Mouse (Mus musculus) spleen, postnatal 36 days (tissue): ENCODE data around the gene Enthd1.
"Not testable (repeated sequence)": the region's sequence is repeated elsewhere in the genome, so short reads cannot be mapped to it uniquely, and the experiment has no call there.

ENCODE experiments used
- DNase-seq, 2 experiments: peaks; one replicate each; pipeline ENCODE4 v3.0.0; 2022; ENCODE audit warnings: low spot score in 2 of 2, mixed read lengths in 1 of 2

The Enthd1 gene

GRCm38 (mm10) chr15:80565106-80565665 lies at the start of gene Enthd1:
Enthd1 (minus strand) TSS chr15:80565156.
- no peak for DNase-seq

DNA sequence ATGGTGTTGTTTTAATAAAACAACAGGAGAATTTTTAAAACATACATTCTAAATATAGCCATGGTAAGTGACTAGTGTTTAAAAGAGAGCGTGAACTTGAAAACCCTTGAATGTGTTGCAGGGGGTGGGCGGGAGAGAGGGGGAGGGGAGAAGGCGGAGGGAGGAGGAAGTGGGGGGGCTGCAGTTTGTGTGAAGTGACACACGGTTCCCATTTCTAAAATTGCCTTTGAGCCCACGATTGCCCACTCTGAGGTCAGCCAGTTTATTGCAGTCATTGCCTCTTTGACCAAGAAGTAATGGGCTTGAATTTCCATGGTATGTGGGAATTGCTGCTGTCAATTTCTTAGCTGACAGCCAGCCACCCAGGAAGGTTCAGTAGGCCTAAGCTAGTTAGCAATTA lies 48.9 kb upstream of the Enthd1 start:
- DNase-seq, result peak in 1 of 2 experiments; percentile 29

GRCm38 (mm10) chr15:80611478-80611877 lies 46.5 kb upstream of the Enthd1 start:
- DNase-seq, result peak; percentile 67 to 68

DNA sequence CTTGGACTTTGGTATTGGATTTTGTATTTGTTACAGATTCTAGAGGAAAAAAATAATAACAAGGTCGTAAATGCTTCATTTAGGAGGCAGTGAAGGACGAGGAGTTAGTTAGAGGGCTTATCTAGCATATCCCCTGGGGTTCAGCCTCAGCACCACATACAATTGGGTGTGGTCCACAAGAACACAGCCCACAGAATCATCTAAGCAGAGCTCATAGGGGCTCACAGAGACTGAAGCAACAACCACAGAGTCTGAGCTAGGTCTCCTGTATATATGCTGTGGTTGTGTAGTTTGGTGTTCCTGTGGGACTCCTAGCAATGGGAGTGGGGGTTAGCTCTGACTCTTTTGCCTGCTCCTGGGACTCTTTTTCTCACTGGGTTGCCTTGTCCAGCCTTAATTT lies 45.4 kb upstream of the Enthd1 start:
- peak; percentile 61 to 65 for DNase-seq

DNA sequence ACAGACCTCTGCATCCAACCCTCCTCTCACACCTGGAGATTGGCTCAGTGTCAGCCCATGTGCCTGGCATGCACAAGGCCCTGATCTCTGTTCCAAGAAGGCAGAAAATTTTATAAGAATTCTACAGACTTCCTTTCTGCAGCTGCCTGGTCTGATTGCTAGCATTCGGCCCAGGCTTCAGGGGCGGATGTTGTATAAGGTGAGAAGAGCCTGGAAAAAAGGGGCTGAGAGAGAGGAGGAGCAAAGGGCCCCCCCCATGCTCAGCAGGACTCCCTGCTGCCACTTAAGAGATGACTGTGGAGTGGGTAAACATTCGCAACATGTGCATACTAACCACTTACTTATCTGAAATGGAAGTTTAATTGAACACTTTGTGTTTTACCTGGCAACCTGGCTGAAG lies 43.0 kb upstream of the Enthd1 start:
- DNase-seq, result no peak

GRCm38 (mm10) chr15:80604026-80604425 lies 39.1 kb upstream of the Enthd1 start:
- no peak for DNase-seq

DNA sequence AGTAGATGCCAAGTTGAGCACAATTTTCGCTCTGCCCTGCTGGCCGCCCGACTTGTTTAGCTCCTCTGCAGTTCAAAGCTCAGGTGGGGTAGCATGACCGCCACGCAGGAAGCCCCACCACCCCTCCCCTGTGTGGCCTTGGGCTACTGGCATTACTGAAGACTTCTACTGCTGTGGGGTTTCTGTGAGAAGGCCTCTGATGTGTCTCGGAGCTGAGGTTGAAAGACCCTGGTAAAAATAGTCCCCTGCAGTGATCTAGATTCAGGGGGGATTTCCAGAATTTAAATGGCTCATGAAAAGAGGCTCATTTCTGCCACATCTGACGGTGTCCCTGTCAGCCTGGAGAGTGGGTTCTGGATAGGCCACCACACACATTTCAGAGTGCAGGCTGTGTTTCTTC lies 37.5 kb upstream of the Enthd1 start:
- peak; percentile 77 to 78 for DNase-seq

DNA sequence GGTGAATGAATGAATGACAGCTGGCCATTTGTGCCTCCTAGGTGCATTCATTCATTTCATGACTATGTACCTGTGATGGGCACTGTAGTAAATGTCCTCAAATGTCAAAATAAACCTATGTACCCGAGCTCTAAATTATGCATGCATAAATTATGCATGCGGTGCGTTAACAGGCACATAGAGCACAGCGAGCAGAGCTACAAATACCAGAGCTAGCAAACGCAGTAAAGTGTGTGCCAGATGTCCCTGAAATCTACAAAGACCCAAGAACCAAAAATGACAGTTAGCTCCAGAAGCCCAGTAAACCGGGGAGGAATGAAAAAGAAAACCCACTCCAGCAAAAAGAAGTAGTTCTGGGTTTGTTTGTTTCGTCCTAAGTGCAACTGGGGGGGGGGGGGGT lies 36.5 kb upstream of the Enthd1 start:
- no peak for DNase-seq

- DNase-seq, result no peak
Observed at GRCm38 (mm10) chr15:80599843-80600242, 34.9 kb upstream of the Enthd1 start.

DNA sequence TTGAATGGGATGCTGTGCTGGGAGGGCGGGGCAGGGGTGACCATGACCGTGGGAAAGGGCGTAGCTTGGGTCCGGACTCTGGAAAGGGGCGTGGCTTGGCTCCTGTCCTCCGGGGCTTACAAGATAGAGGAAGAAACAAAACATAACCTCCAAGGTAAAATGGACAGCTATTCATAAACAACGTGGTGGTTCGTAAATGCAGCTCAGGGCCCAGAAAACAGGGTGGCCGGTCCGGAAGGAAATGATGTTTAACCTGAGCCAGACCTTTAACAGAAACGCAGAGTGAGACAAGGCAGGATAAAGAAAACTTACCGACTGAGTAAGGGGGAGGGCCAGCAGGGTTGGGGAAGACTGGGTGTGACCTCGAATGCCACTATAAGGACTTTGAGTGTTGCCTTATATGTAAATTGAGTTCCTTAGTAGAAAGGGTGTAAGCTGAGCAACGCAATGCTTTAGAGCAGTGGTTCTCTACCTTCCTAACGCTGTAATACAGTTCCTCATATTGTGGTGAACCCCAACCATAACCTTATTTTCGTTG lies 34.3 kb upstream of the Enthd1 start:
- DNase-seq, result peak; percentile 66 to 80

- DNase-seq, result no peak
Observed at GRCm38 (mm10) chr15:80598750-80599149, 33.8 kb upstream of the Enthd1 start.

DNA sequence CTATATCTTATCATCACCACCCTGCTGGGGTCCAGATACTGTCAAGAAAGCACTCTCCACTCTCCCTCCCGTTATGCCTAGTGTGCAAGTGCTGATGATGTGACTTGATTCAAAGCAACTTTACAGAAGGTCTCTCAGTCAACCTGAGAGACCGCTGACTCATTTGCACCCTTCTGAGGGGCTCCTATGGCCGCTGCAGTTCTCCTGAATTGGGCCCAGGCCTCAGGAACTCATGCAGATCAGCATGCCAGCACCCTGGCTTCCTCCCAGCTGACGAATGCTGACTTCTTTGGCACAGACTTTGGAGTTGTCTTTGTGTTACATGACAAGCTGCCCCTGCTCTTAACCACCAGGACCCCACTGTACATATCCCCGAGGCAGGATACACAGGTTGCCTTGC lies 28.9 kb upstream of the Enthd1 start:
- no peak for DNase-seq

DNA sequence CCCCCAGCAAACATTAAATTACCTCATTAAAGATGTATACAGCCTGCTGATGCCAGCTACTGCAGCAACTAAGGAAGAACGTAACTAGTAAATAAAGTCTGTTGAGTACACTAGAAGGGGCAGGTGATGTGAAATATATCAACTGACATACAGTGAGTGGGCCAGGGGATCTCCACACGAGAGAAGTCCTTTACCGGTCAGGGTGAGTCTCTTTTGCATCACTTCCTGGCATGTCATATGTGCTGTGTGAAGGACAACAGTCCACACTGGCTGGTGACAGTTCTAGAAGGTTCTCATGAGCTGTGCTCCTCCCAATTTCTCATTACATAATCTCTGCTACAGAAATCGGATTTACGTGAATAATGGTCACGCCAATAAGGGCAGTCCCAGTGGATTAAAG lies 27.8 kb upstream of the Enthd1 start:
- no peak for DNase-seq

GRCm38 (mm10) chr15:80590641-80591040 lies 25.7 kb upstream of the Enthd1 start:
- no peak for DNase-seq

- no peak for DNase-seq
Observed at GRCm38 (mm10) chr15:80586296-80586695, 21.3 kb upstream of the Enthd1 start.

GRCm38 (mm10) chr15:80582581-80583495 lies 17.9 kb upstream of the Enthd1 start:
- no peak for DNase-seq

GRCm38 (mm10) chr15:80580585-80580984 lies 15.6 kb upstream of the Enthd1 start:
- not testable (repeated sequence) for DNase-seq

DNA sequence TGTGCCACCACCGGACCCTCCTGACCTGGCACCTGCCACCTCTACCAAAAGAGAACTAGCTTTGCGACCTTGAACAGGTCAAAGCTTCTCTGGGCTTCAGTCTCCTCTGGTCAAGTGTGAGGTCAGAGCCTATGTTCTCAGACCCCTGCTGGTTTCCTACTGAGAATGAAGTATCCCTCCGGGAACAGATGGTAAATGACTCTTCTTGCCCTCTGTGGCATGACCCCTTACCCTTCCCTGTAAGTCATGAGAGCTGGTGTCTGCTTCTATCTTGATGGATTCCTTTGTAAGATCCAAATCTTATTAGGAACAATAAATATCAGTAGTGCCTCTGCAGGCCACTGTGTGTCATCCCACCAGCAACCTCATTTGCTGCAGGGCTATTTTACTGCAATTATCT lies 14.2 kb upstream of the Enthd1 start:
- DNase-seq, result no peak

DNA sequence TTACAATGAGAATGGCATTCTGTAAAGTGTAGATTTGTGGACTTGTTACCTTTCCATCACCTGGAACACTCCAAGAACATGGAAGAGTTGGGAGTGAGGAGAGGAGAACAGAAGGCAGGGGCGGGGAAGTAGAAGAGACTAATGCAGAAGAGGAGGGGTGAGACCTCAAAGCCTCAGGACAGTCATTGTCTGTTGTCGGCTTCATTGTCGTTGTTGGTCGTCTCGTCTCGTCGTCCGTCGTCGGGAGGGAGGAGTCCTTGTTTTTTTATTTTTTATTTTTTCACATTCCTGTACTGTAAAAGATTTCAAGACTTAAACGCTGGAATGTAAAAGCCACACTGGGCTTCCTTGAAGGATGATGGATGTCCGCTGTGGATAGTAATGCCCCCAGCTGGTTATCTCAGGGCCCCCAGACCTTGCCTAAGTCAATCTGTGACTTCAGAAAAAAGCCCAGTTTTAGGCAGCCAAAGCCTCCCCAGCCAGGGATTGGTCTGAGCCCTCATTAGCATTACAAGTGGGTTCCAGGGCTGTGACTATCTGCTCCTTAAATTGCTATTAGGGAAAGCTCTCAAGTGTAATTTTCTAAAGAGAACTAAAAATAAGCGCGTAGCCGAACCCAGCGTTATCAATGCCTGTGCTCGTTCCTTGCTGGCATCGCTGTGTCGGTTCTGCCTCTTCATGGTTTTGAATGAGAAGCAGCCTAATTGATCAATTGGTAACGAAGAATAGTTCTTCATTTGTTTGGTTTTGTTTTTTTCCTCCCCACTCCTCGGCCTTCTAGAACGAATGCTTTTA lies 12.4 kb upstream of the Enthd1 start:
- no peak for DNase-seq

- no peak for DNase-seq
Observed at GRCm38 (mm10) chr15:80576415-80576994, 11.5 kb upstream of the Enthd1 start.

DNA sequence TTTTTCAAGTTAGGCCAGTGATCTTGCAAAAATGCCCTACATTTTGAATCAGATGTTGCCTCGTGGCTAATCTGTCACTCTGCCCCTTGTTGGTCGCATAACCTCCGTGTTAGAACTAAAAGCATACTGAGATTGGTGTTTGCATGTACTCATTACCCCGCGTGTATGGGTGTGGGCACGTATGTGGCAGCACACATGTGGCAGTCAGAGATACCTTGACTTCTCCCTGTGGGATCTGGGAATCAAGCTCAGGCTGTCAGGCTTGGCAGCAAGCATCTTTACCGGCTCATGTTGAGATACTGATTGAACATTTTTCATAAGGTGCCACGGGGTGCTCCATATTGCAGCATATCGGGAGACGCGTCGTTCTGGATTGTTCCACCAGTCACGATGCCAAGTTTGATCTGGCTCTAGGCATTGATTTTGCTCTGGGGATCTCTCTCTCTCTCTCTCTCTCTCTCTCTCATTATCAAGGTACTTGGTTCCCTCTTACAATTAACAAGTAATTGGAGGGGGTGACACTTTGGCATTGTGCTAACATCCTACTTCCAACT lies 10.9 kb upstream of the Enthd1 start:
- no peak for DNase-seq
